Mouse (Mus musculus) heart, embryonic 13.5 days (tissue): ENCODE measurements at regions not wholly inside any gene's neighbourhood (a gene's known extent, or its start where the extent isn't known, plus 50 kb on each side); places are given as distances from the start of the nearest gene placed in this dataset.

Experiments
- ATAC-seq: fragments of 200-750 bp; cut with Nextera tagmentation; 2 replicates; pipeline ENCODE4 v1.8.0; 2017; ENCODE audit warnings: moderate TSS enrichment; ENCODE audit not compliant: insufficient number of reproducible peaks, low FRiP score, low TSS enrichment; ENCODE audit errors: extremely low read depth
- H3K27ac ChIP-seq: fragments of 300-500 bp; sonication (generic); replicated peaks from 2 replicates; pipeline ENCODE4 v1.5.1; 2015; ENCODE audit warnings: moderate library complexity, mild to moderate bottlenecking, inconsistent platforms
- H3K27me3 ChIP-seq: fragments of 300-500 bp; sonication (generic); replicated peaks from 2 replicates; pipeline ENCODE4 v1.6.1; 2015; ENCODE audit warnings: mild to moderate bottlenecking, inconsistent platforms
- H3K36me3 ChIP-seq: fragments of 300-500 bp; sonication (generic); 2 replicates; pipeline ENCODE4 v1.6.1; 2015; ENCODE audit warnings: mild to moderate bottlenecking, inconsistent platforms
- H3K4me1 ChIP-seq: fragments of 300-500 bp; sonication (generic); 2 replicates; pipeline ENCODE4 v1.6.1; 2015; ENCODE audit warnings: inconsistent platforms
- H3K4me2 ChIP-seq: fragments of 300-500 bp; sonication (generic); 2 replicates; pipeline ENCODE4 v1.6.1; 2015; ENCODE audit warnings: inconsistent platforms, mild to moderate bottlenecking, moderate library complexity
- H3K4me3 ChIP-seq: fragments of 300-500 bp; sonication (generic); 2 replicates; pipeline ENCODE4 v1.5.1; 2015; ENCODE audit warnings: moderate library complexity, mild to moderate bottlenecking, inconsistent platforms
- H3K9ac ChIP-seq: fragments of 300-500 bp; sonication (generic); 2 replicates; pipeline ENCODE4 v1.6.1; 2015; ENCODE audit warnings: inconsistent platforms, mild to moderate bottlenecking, moderate library complexity
- H3K9me3 ChIP-seq: fragments of 300-500 bp; sonication (generic); 2 replicates; pipeline ENCODE4 v1.6.1; 2016; ENCODE audit warnings: inconsistent platforms
- WGBS: fragments of 180-500 bp; shearing (Covaris S2); methylation state at CpG from one replicate; pipeline ENCODE4 v1.1.7; 2015; ENCODE audit warnings: mixed read lengths; 5-methylcytosine and 5-hydroxymethylcytosine counted together

DNA sequence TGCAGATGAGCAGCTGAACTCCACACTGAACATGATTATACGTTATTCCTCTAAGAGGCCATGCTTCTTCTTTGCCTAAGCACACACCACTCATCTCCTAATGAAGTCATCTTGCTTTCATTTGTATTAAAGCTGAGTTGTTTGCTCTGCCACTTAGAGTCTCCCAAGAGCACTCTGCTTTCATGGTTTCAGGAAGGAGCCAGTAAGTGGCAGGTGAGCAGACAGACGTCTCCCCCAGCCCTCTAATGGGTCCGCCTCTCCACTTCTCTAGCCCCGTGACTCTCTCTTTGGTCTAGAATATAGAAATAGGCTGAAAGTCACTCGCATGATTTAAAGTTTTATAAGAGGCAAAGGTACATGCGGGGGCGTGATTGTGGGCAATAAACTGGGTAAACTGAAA is 103.8 kb upstream of the Cpne4 start:
- Histone ChIP-seq H3K27me3 (no peaks in the 10 kb centered on the region), H3K9me3 (no peaks in the 10 kb centered on the region), H3K36me3 (no peaks in the 10 kb centered on the region), H3K4me3 (no peak overlapping the region), H3K4me1 (no peaks in the 10 kb centered on the region), H3K9ac (no peak overlapping the region), H3K27ac (no peak overlapping the region), H3K4me2 (no peak overlapping the region)
- WGBS: 64% methylated on average over 7 of the region's 7 CpGs
- ATAC-seq: no peak

DNA sequence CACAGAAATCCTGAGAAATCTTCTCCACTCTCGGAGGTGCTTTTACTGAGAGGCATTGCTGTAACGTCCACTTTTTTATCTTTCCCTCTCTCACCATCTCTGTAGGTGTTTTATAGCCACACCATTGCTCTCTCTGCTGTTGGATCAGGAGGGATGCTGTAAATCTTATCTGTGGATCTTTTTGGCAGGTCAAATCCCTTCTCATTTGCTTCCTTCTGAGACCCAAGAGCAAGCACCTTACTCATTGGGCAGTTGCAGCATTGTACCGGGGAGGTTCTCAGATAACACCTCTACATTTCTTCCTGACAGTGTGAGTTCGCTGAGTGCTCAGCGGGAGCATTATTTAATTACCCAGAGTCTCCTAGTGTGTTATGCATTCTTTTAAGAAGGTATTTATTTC is 75.5 kb upstream of the Acpp start:
- Histone ChIP-seq H3K9ac (no peak overlapping the region), H3K9me3 (no peaks in the 10 kb centered on the region), H3K4me1 (peaks cover 21% of the 10 kb centered on the region), H3K4me3 (no peak overlapping the region), H3K27ac (no peak overlapping the region), H3K27me3 (peaks cover 11% of the 10 kb centered on the region), H3K36me3 (no peaks in the 10 kb centered on the region), H3K4me2 (no peak overlapping the region)
- no peak for ATAC-seq
- 25% methylated on average over 5 of the region's 5 CpGs for WGBS

DNA sequence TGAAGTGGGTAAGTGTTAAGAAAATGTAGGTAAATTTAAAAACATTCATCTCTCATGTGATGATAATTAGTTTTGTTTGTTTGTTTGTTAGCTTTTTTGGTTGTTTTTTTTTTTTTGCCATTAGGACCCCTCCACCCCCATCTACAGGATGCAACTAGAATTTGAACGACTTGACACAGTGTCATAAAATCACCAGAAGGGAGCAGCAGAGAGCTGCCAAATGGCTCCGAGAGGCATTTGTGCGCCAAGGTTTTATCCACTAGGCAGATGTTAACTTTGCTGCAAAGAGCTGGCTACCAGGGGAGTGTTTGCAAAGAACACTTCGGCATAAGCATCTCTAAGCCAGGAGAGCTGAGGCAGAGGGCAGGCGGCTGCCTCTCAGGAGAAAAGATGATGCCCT is 72.7 kb upstream of the Acpp start:
- 2% methylated on average over 5 of the region's 5 CpGs for WGBS
- Histone ChIP-seq H3K9ac (no peak overlapping the region), H3K4me3 (no peak overlapping the region), H3K9me3 (no peaks in the 10 kb centered on the region), H3K4me2 (peak overlapping the region; percentile 75), H3K27me3 (peaks cover 21% of the 10 kb centered on the region), H3K36me3 (no peaks in the 10 kb centered on the region), H3K27ac (no peak overlapping the region), H3K4me1 (peaks cover 25% of the 10 kb centered on the region)
- ATAC-seq: no peak

DNA sequence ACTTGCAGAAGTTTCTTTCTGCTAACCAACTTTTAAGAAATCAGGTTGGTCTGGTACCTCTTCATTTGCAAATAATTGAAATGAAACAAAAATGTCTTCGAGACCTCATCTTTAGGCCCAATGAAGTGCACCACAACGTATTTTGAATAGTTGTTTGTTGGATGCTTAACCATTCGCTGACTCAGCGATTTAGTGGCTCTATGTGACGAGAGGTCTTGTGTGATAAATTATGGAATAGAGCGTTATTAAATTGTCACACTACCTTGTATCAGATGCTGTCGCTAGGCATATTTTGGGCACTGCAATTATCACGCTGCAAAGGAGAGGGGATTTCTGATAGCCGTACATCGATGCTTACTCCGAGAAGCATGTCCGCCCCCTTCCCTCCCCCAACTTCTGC is 71.8 kb upstream of the Acpp start:
- Histone ChIP-seq H3K4me1 (peaks cover 25% of the 10 kb centered on the region), H3K9ac (peak overlapping the region; percentile 60; the same call in 1 of the 2 replicates), H3K27ac (no peak overlapping the region), H3K27me3 (peaks cover 21% of the 10 kb centered on the region), H3K4me2 (peak overlapping the region; percentile 75), H3K36me3 (no peaks in the 10 kb centered on the region), H3K9me3 (no peaks in the 10 kb centered on the region), H3K4me3 (peak overlapping the region; percentile 46)
- WGBS: 15% methylated on average over 12 of the region's 12 CpGs
- no peak for ATAC-seq

DNA sequence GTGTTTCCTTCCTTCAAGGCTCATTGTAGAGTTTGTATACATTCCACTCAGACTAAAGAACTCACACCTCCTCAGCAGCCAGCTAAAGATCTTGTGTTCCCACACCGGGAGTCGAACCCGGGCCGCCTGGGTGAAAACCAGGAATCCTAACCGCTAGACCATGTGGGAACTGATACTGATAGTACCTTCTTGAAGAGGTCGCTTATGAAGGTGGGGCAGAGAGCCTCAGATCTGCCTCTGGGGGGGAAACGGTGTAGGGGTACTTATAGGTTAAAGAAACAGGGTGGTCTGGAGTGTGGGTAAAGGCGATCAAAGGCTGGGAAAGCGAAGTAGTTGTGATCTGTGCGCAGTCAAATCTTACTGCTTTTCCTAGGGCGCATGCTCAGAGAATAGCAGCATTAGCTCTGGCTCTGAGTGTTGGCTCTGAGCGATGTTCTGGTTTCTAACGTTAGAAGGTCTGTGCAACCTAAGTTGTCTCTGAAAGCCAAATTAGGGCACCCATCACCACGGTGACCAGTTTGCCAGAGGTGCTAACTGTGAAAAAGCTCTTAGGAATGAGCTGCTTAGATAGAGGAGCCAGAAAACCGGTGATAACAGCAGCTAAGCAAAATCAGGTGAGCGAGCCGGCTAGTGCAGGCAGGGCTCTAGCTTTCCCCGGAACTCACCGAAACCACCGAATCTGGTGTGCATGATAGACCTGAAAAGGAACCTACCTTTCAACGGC is 71.2 kb upstream of the Acpp start:
- peak overlapping the region; percentile 46 for H3K4me3 ChIP-seq
- ATAC-seq: no peak
- peak overlapping the region; percentile 75 for H3K4me2 ChIP-seq
- no peaks in the 10 kb centered on the region for H3K9me3 ChIP-seq
- no peak overlapping the region for H3K27ac ChIP-seq
- H3K9ac ChIP-seq: peak overlapping the region; percentile 60
- 14% methylated on average over 21 of the region's 21 CpGs for WGBS
- no peaks in the 10 kb centered on the region for H3K36me3 ChIP-seq
- H3K4me1 ChIP-seq: peaks cover 25% of the 10 kb centered on the region
- H3K27me3 ChIP-seq: peaks cover 21% of the 10 kb centered on the region

DNA sequence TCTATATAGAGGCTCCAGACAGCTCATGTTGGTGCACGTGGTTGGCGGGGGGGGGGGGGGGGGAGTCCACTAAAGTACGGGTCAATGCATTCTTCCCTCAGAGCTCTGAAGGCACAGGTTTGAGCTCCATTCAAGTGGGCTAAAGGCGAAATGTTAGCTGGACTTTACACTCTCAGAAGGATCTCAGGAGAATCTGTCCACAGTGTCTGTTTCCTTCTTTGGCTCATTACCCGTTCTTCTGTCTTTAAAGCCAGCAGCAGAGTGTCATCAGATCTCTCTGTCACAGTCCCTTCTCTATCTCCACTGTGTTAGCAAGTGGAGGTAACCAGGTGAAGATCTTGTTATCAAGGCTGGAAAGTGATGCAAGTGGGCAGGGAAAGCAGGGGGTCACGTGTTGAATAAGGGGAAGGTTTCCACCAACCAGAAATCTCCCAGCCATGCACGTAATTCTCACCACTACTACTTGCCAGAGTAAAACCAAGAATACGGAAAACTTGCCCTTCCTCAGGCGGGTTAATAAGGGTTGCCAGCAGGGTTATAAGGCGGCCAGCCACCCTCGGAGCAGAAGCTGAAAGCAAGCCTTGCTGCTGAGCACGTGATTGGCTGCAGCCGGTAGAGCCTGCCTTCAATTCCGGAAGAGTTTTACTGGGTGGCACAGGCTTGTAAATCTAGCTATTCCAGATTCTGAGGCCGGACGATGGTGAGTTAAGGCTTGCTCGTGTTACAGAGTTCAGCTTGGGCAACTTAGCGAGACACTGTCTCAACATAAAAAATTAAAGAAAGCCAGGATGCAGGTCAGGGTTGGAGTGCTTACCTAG is 70.2 kb upstream of the Acpp start:
- 18% methylated on average over 18 of the region's 18 CpGs for WGBS
- peaks cover 25% of the 10 kb centered on the region for H3K4me1 ChIP-seq
- peak overlapping the region; percentile 46 for H3K4me3 ChIP-seq
- ATAC-seq: no peak
- peak overlapping the region; percentile 75 for H3K4me2 ChIP-seq
- no peaks in the 10 kb centered on the region for H3K36me3 ChIP-seq
- peaks cover 21% of the 10 kb centered on the region for H3K27me3 ChIP-seq
- peak overlapping the region; percentile 62; the same call in 1 of the 2 replicates for H3K9ac ChIP-seq
- no peaks in the 10 kb centered on the region for H3K9me3 ChIP-seq
- no peak overlapping the region for H3K27ac ChIP-seq

DNA sequence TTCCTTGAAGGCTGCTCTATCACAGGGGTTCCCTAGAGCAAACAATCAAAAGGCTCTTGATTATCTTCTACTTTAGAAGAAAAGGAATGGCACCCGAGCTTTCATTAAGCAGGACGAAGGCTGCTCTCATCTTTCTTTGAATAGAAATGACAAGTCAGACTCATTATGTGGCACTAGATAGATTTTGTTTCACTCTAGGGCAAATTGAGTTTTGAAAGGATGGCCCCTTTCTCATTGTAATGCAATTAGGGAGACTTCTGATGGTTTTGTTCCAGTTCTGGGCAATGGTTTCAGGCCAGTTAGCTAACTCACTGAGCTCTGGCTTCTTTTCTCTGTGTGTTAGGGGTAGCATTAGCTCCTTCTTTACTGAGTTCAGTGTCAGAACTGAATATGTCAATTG is 69.5 kb upstream of the Acpp start:
- 64% methylated on average over 2 of the region's 2 CpGs for WGBS
- ATAC-seq: no peak
- Histone ChIP-seq H3K9ac (no peak overlapping the region), H3K27ac (no peak overlapping the region), H3K36me3 (no peaks in the 10 kb centered on the region), H3K4me1 (peaks cover 25% of the 10 kb centered on the region), H3K4me2 (no peak overlapping the region), H3K9me3 (no peaks in the 10 kb centered on the region), H3K4me3 (no peak overlapping the region), H3K27me3 (peaks cover 21% of the 10 kb centered on the region)

DNA sequence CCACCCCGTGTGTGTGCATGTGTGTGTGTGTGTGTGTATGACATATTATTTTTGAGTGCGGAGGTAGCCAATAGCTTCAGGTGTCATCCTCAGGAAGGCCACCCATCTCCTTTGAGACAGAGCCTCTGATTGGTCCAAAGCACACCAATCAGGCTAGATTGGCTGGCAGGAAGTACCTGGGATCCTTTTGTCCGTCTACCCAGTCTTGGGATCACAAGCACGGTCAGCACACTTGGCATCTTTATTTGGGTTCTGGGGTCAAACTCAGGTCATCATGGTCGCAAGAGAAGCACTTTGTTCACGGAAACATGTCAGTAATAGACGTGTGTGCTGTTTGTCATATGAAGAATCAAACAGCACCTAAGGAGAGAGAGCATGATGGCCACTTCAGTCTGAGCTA is 68.9 kb upstream of the Acpp start:
- H3K4me3 ChIP-seq: no peak overlapping the region
- 69% methylated on average over 7 of the region's 7 CpGs for WGBS
- ATAC-seq: no peak

DNA sequence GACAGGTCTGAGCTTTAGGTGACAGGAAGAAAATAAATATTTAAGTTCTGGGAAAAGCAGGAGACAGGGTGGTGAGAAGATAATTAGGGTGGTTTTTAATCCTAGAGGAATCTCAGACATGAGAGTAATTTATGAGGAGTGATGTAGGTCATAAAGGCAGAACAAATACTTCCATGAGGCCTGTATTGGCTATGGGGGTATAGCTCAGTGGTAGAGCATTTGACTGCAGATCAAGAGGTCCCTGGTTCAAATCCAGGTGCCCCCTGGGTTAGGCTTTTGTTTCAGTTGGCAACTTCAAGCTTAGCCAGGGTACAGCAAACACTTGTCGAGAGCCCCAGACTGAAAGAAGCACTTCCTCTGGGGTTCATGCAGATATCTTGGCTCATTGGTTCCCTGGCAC is 66.3 kb upstream of the Acpp start:
- 47% methylated on average over 1 of the region's 1 CpGs for WGBS
- Histone ChIP-seq H3K9ac (no peak overlapping the region), H3K4me3 (no peak overlapping the region)

More for the DNA sequence above, 68.9 kb upstream of the Acpp start:
- Histone ChIP-seq H3K27ac (no peak overlapping the region), H3K9me3 (no peaks in the 10 kb centered on the region), H3K27me3 (peaks cover 21% of the 10 kb centered on the region), H3K4me2 (no peak overlapping the region), H3K9ac (no peak overlapping the region), H3K4me1 (peaks cover 25% of the 10 kb centered on the region), H3K36me3 (no peaks in the 10 kb centered on the region)

DNA sequence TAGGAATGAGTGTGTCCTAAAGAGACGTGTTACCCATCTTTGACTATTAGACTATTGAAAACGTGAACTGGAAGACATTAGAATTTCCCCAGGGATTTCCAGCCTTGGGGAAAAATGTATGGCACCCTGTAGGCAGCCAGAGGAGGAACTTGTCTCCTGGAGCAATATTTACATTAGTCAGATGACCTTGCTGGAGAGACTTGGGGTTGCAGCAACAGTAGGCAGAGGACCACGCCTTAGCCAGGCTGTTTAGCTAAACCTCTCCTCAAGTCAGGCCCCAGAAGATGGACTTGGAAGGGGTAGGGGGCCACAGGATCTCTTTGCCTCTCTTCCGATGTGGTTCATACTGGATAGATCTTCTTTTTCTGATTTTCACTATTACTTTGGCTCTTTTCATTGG is 64.1 kb upstream of the Acpp start:
- no peak overlapping the region for H3K9ac ChIP-seq
- ATAC-seq: no peak
- H3K36me3 ChIP-seq: no peaks in the 10 kb centered on the region
- no peak overlapping the region for H3K4me2 ChIP-seq
- H3K9me3 ChIP-seq: no peaks in the 10 kb centered on the region
- no peaks in the 10 kb centered on the region for H3K4me1 ChIP-seq
- no peak overlapping the region for H3K4me3 ChIP-seq
- 68% methylated on average over 4 of the region's 4 CpGs for WGBS
- no peak overlapping the region for H3K27ac ChIP-seq
- H3K27me3 ChIP-seq: 0 out of 2 replicates have a peak, but pooled peaks cover 2% of the 10 kb centered on the region

More for the DNA sequence above, 66.3 kb upstream of the Acpp start:
- Histone ChIP-seq H3K4me2 (no peak overlapping the region), H3K27ac (no peak overlapping the region), H3K4me1 (peaks cover 12% of the 10 kb centered on the region), H3K27me3 (0 out of 2 replicates have a peak, but pooled peaks cover 10% of the 10 kb centered on the region), H3K9me3 (no peaks in the 10 kb centered on the region), H3K36me3 (no peaks in the 10 kb centered on the region)
- ATAC-seq: no peak

DNA sequence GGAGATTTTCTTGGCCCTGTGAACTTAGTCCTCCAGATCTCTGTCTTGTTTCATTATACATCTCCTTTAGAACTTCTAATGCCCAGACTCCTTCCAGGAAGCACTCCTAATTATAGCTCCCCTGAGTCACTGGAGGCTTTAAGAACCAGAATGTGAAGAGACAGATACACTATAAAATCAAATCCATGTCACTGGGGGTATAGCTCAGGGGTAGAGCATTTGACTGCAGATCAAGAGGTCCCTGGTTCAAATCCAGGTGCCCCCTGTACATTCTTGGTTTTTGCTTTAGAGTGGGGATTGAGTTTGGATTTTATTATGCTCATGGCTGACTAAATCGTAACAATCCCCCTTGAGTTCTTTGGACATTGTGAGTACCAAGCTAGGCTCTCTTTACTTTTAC is 62.4 kb upstream of the Acpp start:
- Histone ChIP-seq H3K4me3 (no peak overlapping the region), H3K9ac (no peak overlapping the region), H3K9me3 (no peaks in the 10 kb centered on the region), H3K27me3 (no peaks in the 10 kb centered on the region), H3K36me3 (no peaks in the 10 kb centered on the region), H3K27ac (no peak overlapping the region), H3K4me2 (no peak overlapping the region), H3K4me1 (no peaks in the 10 kb centered on the region)
- WGBS: 81% methylated on average over 1 of the region's 1 CpGs
- no peak for ATAC-seq
